In the genomic region with DNA sequence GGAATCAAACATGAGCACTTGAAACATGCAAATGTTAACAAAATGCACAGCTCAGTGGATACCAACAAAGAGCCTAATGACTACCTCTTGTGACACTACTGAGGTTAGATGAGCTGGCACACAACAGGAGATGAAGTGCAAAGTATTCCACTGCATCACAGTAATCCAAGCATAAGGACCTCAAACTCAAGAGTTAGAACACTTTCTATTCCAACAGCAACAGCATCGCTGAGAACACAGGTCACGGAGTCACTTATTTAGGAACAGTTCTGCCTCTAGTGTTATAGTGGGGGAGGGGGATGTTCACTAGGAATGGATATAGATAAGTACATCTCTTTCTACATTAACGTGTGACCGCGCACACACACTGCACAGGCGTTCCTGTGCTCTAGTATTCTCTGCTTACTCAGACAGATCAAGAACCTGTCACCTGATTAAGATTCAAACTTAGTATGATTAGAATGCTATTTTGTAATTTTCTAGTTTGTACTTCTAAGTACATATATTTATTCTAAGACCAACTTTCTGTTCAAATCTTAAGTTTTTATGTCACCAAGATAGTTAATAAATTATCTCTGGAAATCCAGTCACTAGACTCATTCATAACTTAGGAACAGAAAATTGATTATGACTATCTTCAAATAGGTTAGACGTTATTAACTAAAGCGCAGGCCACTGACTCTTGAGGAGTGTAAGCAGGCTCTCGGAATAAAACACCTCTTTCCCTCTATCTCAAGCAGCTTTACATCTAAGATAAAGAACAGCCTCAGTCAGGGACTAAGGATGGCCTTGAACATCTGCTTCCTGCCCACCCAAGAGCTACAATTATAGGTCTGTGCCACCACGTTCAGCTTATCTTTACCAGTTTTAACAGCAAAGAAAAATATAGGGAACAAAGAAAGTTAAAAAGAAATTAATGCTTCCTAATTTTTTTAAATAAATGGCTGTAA, we compare ENCODE assay signal across 8 mouse cellular contexts. TPM values are rescaled to one million over a fixed set of nuclear protein-coding genes. Genes with fewer than 3 reads are reported as not detected.
DNase-seq lines count a peak whose midpoint lies in the region; ATAC-seq and TF ChIP-seq lines count a peak whose summit lies in the region.

No protein-coding gene starts in this region.

- no peak for TF ChIP-seq CTCF in left cerebral cortex, adult 2 months (IDR thresholded peaks at IDR 0.05)

- no peak overlapping the region for H3K9ac ChIP-seq in hindbrain, embryonic 13.5 days

- H3K4me3 ChIP-seq in left cerebral cortex, adult 2 months = peak overlapping the region; percentile 5
- no peak overlapping the region for H3K4me3 ChIP-seq in hindbrain, embryonic 13.5 days

- H3K27ac ChIP-seq in left cerebral cortex, adult 2 months = peak overlapping the region; percentile 24; the same call in 1 of the 2 replicates
- H3K27ac ChIP-seq in hindbrain, embryonic 13.5 days = 0 out of 2 replicates have a peak overlapping the region, but pooled peaks have one; percentile 32

- intact Hi-C loops in left cerebral cortex, adult 2 months (cut with DNase I) = no loop called here
- intact Hi-C loops in left cerebral cortex, postnatal 10 days (cut with DNase I) = no loop called here

- H3K4me2 ChIP-seq in hindbrain, embryonic 13.5 days = 0 out of 2 replicates have a peak overlapping the region, but pooled peaks have one; percentile 8

- no peak for DNase-seq in left cerebral cortex, adult 2 months (ENCODE audit: extremely low spot score in 1 of 2, low spot score in 2 of 2)
- no peak for DNase-seq in left cerebral cortex, postnatal 10 days (ENCODE audit: extremely low spot score in 1 of 2, low spot score in 2 of 2)
- peak; percentile 71 for DNase-seq in naive thymus-derived CD4-positive, alpha-beta T cell, adult 2 months (ENCODE audit: low read depth)
- no peak for DNase-seq in adipocyte (ENCODE audit: low spot score)
- DNase-seq in MN1 (ENCODE audit: low spot score) = no peak
- DNase-seq in cerebellum, adult 18-20 months = no peak

- H3K36me3 ChIP-seq in hindbrain, embryonic 13.5 days = peaks cover 25% of the 10 kb centered on the region

- H3K27me3 ChIP-seq in hindbrain, embryonic 13.5 days = no peaks in the 10 kb centered on the region

- H3K9me3 ChIP-seq in hindbrain, embryonic 13.5 days = no peaks in the 10 kb centered on the region

- 77% methylated on average over 10 of the region's 10 CpGs for WGBS in hindbrain, embryonic 13.5 days

- peak; percentile 20 for ATAC-seq in activated CD4-positive, CD25-positive, alpha-beta regulatory T cell, adult 4 months
- ATAC-seq in hindbrain, embryonic 13.5 days (ENCODE audit: low FRiP score) = no peak

- H3K4me1 ChIP-seq in hindbrain, embryonic 13.5 days (replicated peaks) = peaks cover 26% of the 10 kb centered on the region

RNA-seq across cellular contexts. Expression of a gene that starts 5.2 kb away (rescaled TPM):
- total RNA-seq in left cerebral cortex, adult 2 months (2021) = 10 to 100 TPM; 57.4 to 60.3 TPM
- 10 to 100 TPM; 42.9 to 52.4 TPM for total RNA-seq in left cerebral cortex, postnatal 10 days (2021)
- 100 to 1,000 TPM; 136 to 151 TPM for polyA plus RNA-seq in activated CD4-positive, CD25-positive, alpha-beta regulatory T cell, adult 4 months (2017; shearing (Covaris generic))
- polyA plus RNA-seq in hindbrain, embryonic 13.5 days (2015; fragmentation: Nextera tagmentation; extraction: Ambion mirVana) = 44.7 and 53.5 TPM in 2 replicates
